Mouse (Mus musculus) heart, adult 2 months (tissue): ENCODE measurements around the gene Ldhd.

Experiments used
- CTCF ChIP-seq: fragments of 200-600 bp; IDR thresholded peaks from 2 replicates; pipeline ENCODE4 v1.8.1; 2022; ENCODE audit warnings: antibody characterized with exemption, mild to moderate bottlenecking, moderate library complexity
- EP300 ChIP-seq: fragments of 200-500 bp; IDR thresholded peaks from 2 replicates; pipeline ENCODE4 v1.6.1; 2011; ENCODE audit warnings: low read depth, low read length, control low read depth; ENCODE audit not compliant: insufficient read depth
- POLR2A ChIP-seq: fragments of 200-500 bp; IDR thresholded peaks from 2 replicates; pipeline ENCODE4 v1.6.1; 2011; ENCODE audit warnings: mild to moderate bottlenecking, low read depth, low read length, control low read depth; ENCODE audit not compliant: insufficient read depth

- TF ChIP-seq CTCF: no peak
- no peak for TF ChIP-seq POLR2A
- TF ChIP-seq EP300: no peak
Observed at GRCm38 (mm10) chr8:111627923-111628322, 2.3 kb downstream of the Ldhd start.
